Mouse (Mus musculus) MEL (cell line): ENCODE results near the gene Pgd. TPM values are rescaled to one million over a fixed set of nuclear protein-coding genes. Genes with fewer than 3 reads are reported as not detected.

Experiments used
- DNase-seq: peaks from one replicate; pipeline ENCODE4 v3.0.0; 2011; ENCODE audit warnings: low read depth, low spot score
- H3K27ac ChIP-seq: 2 replicates; pipeline ENCODE4 v1.5.1; 2012; ENCODE audit warnings: low read depth, mild to moderate bottlenecking, control low read depth, low read length, moderate library complexity; ENCODE audit not compliant: control insufficient read depth
- H3K27me3 ChIP-seq, 2 experiments: fragments of 150-350 bp in 1 of 2; sonication (generic) in 1 of 2; 2 replicates each; pipeline ENCODE4 v1.6.1; 2012; ENCODE audit warnings: low read length in 2 of 2, mild to moderate bottlenecking in 2 of 2, improper control_type of control experiment in 1 of 2, moderate library complexity in 1 of 2; ENCODE audit not compliant: insufficient read depth in 2 of 2, control insufficient read depth in 1 of 2
- H3K36me3 ChIP-seq, 2 experiments: 2 replicates each; pipeline ENCODE4 v1.6.1; 2012 to 2014; ENCODE audit warnings: low read length in 2 of 2, improper control_type of control experiment in 1 of 2, inconsistent platforms in 1 of 2, mild to moderate bottlenecking in 1 of 2; ENCODE audit not compliant: insufficient read depth in 2 of 2, control insufficient read depth in 1 of 2
- H3K4me1 ChIP-seq, 2 experiments: fragments of 150-350 bp in 1 of 2; sonication (generic) in 1 of 2; 2 replicates each; pipeline ENCODE4 v1.6.1; 2012; ENCODE audit warnings: low read length in 2 of 2, improper control_type of control experiment in 1 of 2, mild to moderate bottlenecking in 1 of 2; ENCODE audit not compliant: insufficient read depth in 2 of 2, control insufficient read depth in 1 of 2
- H3K4me3 ChIP-seq, 2 experiments: fragments of 150-350 bp in 1 of 2; sonication (generic) in 1 of 2; 2 replicates each; pipeline ENCODE4 v1.5.1; 2012; ENCODE audit warnings: low read depth in 2 of 2, low read length in 2 of 2, mild to moderate bottlenecking in 2 of 2, moderate library complexity in 2 of 2, control low read depth in 1 of 2, improper control_type of control experiment in 1 of 2; ENCODE audit not compliant: control insufficient read depth in 1 of 2, insufficient read depth in 1 of 2
- H3K79me2 ChIP-seq: 2 replicates; pipeline ENCODE4 v1.6.1; 2012; ENCODE audit warnings: mild to moderate bottlenecking, low read length, moderate library complexity; ENCODE audit not compliant: control insufficient read depth, poor library complexity, insufficient read depth
- H3K9ac ChIP-seq: 2 replicates; pipeline ENCODE4 v1.6.1; 2012; ENCODE audit warnings: low read depth, mild to moderate bottlenecking, control low read depth, low read length, moderate library complexity; ENCODE audit not compliant: control insufficient read depth, poor library complexity, severe bottlenecking
- H3K9me3 ChIP-seq: fragments of 150-350 bp; sonication (generic); replicated peaks from 2 replicates; pipeline ENCODE4 v1.6.1; 2012; ENCODE audit warnings: mild to moderate bottlenecking, low read length, improper control_type of control experiment, moderate library complexity; ENCODE audit not compliant: insufficient read depth
- CHD2 ChIP-seq: IDR thresholded peaks from 2 replicates; pipeline ENCODE4 v1.6.1; 2011; ENCODE audit warnings: low read length, improper control_type of control experiment
- CTCF ChIP-seq, 3 experiments: IDR thresholded peaks in 2 of 3; conservative IDR thresholded peaks in 1 of 3; 2 replicates each; pipeline ENCODE4 v1.5.1; 2011 to 2012; ENCODE audit warnings: low read length in 3 of 3, low read depth in 2 of 3, mild to moderate bottlenecking in 2 of 3, improper control_type of control experiment in 1 of 3, inconsistent platforms in 1 of 3, mixed read lengths in 1 of 3, moderate library complexity in 1 of 3; ENCODE audit not compliant: control insufficient read depth in 1 of 3, insufficient read depth in 1 of 3, poor library complexity in 1 of 3, severe bottlenecking in 1 of 3
- E2F4 ChIP-seq: IDR thresholded peaks from 2 replicates; pipeline ENCODE4 v1.6.1; 2011; ENCODE audit warnings: low read depth, low read length, improper control_type of control experiment, borderline replicate concordance
- EP300 ChIP-seq, 2 experiments: IDR thresholded peaks; 2 replicates each; pipeline ENCODE4 v1.6.1; 2011; ENCODE audit warnings: improper control_type of control experiment in 2 of 2, low read length in 2 of 2, low read depth in 1 of 2, mild to moderate bottlenecking in 1 of 2
- ETS1 ChIP-seq: IDR thresholded peaks from 2 replicates; pipeline ENCODE4 v1.6.1; 2012; ENCODE audit warnings: low read depth, mild to moderate bottlenecking, inconsistent platforms, low read length, improper control_type of control experiment, moderate library complexity
- GABPA ChIP-seq: IDR thresholded peaks from 2 replicates; pipeline ENCODE4 v1.6.1; 2012; ENCODE audit warnings: low read depth, mild to moderate bottlenecking, inconsistent platforms, low read length, improper control_type of control experiment, moderate library complexity
- GATA1 ChIP-seq: IDR thresholded peaks from 2 replicates; pipeline ENCODE4 v1.6.1; 2011; ENCODE audit warnings: low read depth, low read length, improper control_type of control experiment
- HCFC1 ChIP-seq: IDR thresholded peaks from 2 replicates; pipeline ENCODE4 v1.6.1; 2012; ENCODE audit warnings: low read depth, mild to moderate bottlenecking, inconsistent platforms, low read length, improper control_type of control experiment, moderate library complexity
- JUND ChIP-seq: IDR thresholded peaks from 2 replicates; pipeline ENCODE4 v1.6.1; 2011; ENCODE audit warnings: low read depth, mild to moderate bottlenecking, improper control_type of control experiment, low read length
- KAT2A ChIP-seq: conservative IDR thresholded peaks from 2 replicates; pipeline ENCODE4 v1.6.1; 2012; ENCODE audit warnings: low read depth, low read length, improper control_type of control experiment, inconsistent platforms
- MAX ChIP-seq: IDR thresholded peaks from 2 replicates; pipeline ENCODE4 v1.6.1; 2011; ENCODE audit warnings: low read length, improper control_type of control experiment
- MAZ ChIP-seq: IDR thresholded peaks from 2 replicates; pipeline ENCODE4 v1.6.1; 2012; ENCODE audit warnings: low read depth, mild to moderate bottlenecking, inconsistent platforms, low read length, improper control_type of control experiment
- MEF2A ChIP-seq: IDR thresholded peaks from 2 replicates; pipeline ENCODE4 v1.6.1; 2014; ENCODE audit warnings: low read depth, mild to moderate bottlenecking, inconsistent platforms, low read length, improper control_type of control experiment; ENCODE audit not compliant: poor library complexity, insufficient replicate concordance, severe bottlenecking; ENCODE audit errors: extremely low read depth
- MXI1 ChIP-seq: IDR thresholded peaks from 2 replicates; pipeline ENCODE4 v1.6.1; 2011; ENCODE audit warnings: mild to moderate bottlenecking, low read depth, low read length, improper control_type of control experiment
- MYC ChIP-seq: IDR thresholded peaks from 2 replicates; pipeline ENCODE4 v1.6.1; 2011; ENCODE audit warnings: low read depth, mild to moderate bottlenecking, low read length, improper control_type of control experiment, moderate library complexity
- NELFE ChIP-seq: IDR thresholded peaks from 2 replicates; pipeline ENCODE4 v1.6.1; 2011; ENCODE audit warnings: low read depth, low read length, improper control_type of control experiment
- NRF1 ChIP-seq: IDR thresholded peaks from 2 replicates; pipeline ENCODE4 v1.6.1; 2014; ENCODE audit warnings: low read depth, mild to moderate bottlenecking, inconsistent platforms, low read length, improper control_type of control experiment, moderate library complexity; ENCODE audit not compliant: poor library complexity, insufficient read depth, severe bottlenecking
- RCOR1 ChIP-seq: IDR thresholded peaks from 2 replicates; pipeline ENCODE4 v1.6.1; 2012; ENCODE audit warnings: low read depth, mild to moderate bottlenecking, inconsistent platforms, low read length, improper control_type of control experiment
- SMC3 ChIP-seq: IDR thresholded peaks from 2 replicates; pipeline ENCODE4 v1.6.1; 2011; ENCODE audit warnings: low read depth, low read length, improper control_type of control experiment
- TBP ChIP-seq: IDR thresholded peaks from 2 replicates; pipeline ENCODE4 v1.8.0; 2011; ENCODE audit warnings: low read depth, low read length, improper control_type of control experiment
- TCF12 ChIP-seq: IDR thresholded peaks from 2 replicates; pipeline ENCODE4 v1.6.1; 2014; ENCODE audit warnings: low read depth, mild to moderate bottlenecking, inconsistent platforms, low read length, improper control_type of control experiment, moderate library complexity
- ZKSCAN1 ChIP-seq: IDR thresholded peaks from 2 replicates; pipeline ENCODE4 v1.6.1; 2012; ENCODE audit warnings: low read depth, mild to moderate bottlenecking, inconsistent platforms, low read length, improper control_type of control experiment, moderate library complexity
- ZNF384 ChIP-seq: IDR thresholded peaks from 2 replicates; pipeline ENCODE4 v1.6.1; 2012; ENCODE audit warnings: low read depth, mild to moderate bottlenecking, inconsistent platforms, low read length, improper control_type of control experiment
- polyA plus RNA-seq, 2 experiments: library from polyadenylated mRNA; stranded (reverse) in 1 of 2; unstranded in 1 of 2; fragments of >175 nt in 1 of 2; fragments of >200 nt in 1 of 2; gene quantifications; 2 replicates each; pipeline versions ENCODE4 v1.2.1 to v1.2.4; 2012; ENCODE audit warnings: low replicate concordance in 2 of 2, low read depth in 1 of 2; ENCODE audit not compliant: insufficient read length in 2 of 2, insufficient read depth in 1 of 2, missing spikeins in 1 of 2
- total RNA-seq: library from RNA; depleted of rRNA; stranded (reverse); fragments of 300-350 nt; gene quantifications from 2 replicates; pipeline ENCODE4 v1.2.3, GENCODE M21; 2012

The Pgd gene
- total and polyA plus RNA-seq, 3 experiments, result 116 to 219 TPM; not detected in 1

DNA sequence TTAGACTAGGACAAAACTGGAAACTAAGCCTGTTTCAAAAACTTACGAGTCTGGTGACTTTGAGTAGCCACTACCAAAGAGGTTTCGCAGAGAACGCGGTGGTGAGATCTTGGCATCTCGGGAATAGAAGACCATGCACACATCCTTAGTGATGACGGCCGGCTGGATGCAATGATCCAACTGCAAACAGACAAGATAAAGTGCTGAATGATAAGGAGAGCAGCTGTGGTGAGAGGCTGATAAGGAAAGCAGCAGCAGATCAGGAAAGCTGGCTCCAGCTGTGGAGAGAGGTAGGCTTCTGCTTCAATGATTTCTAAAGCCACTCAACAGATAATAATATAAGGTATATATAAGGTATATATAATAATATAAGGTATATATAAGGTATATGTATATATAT, 24.5 kb upstream of the Pgd start:
- no peak for DNase-seq
- Histone ChIP-seq H3K4me1 (no peaks in the 10 kb centered on the region), H3K4me3 (no peak overlapping the region), H3K27ac (no peak overlapping the region), H3K36me3 (no peaks in the 10 kb centered on the region), H3K27me3 (no peaks in the 10 kb centered on the region), H3K9ac (no peak overlapping the region), H3K79me2 (no peaks in the 10 kb centered on the region), H3K9me3 (no peaks in the 10 kb centered on the region)
- no peak for TF ChIP-seq TCF12
- no peak for TF ChIP-seq HCFC1
- no peak for TF ChIP-seq E2F4
- no peak for TF ChIP-seq RCOR1
- no peak for TF ChIP-seq ZKSCAN1
- TF ChIP-seq ETS1, result peak; percentile 32; the same call in 1 of the 2 replicates
- TF ChIP-seq GATA1, result peak; percentile 71
- TF ChIP-seq EP300 (IDR thresholded peaks at IDR 0.05; ENCODE audit: low read depth in 1 of 2, low read length in 2 of 2), result peak in 1 of 2 experiments; percentile 22; a peak in 1 of 4 replicates
- TF ChIP-seq MEF2A, result no peak
- no peak for TF ChIP-seq NRF1
- no peak for TF ChIP-seq CHD2

DNA sequence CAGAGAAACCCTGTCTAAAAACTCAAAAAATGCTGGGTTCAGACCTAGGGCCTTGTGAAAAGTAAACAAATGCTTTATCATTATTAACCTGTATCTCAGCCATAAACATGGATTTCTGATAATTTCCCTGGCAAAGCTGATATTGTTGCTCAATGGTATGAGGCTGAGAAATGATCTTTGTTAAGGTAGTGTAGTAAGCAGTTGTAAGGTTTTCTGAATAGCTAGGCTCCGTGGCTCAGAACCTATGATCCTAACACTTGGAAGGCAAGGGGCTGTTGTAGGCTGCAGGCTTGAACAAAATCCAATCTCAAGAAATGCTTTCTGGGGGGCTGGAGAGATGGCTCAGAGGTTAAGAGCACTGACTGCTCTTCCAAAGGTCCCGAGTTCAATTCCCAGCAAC, 22.0 kb upstream of the Pgd start:
- Histone ChIP-seq H3K27ac (no peak overlapping the region), H3K27me3 (no peaks in the 10 kb centered on the region), H3K79me2 (no peaks in the 10 kb centered on the region), H3K9ac (no peak overlapping the region), H3K4me3 (no peak overlapping the region), H3K36me3 (no peaks in the 10 kb centered on the region), H3K4me1 (no peaks in the 10 kb centered on the region), H3K9me3 (no peaks in the 10 kb centered on the region)
- TF ChIP-seq MAZ (no peak), MYC (no peak), GABPA (no peak), NRF1 (no peak), GATA1 (no peak), KAT2A (no peak), TBP (no peak), ZNF384 (no peak), MAX (no peak), NELFE (no peak), ZKSCAN1 (no peak), TCF12 (no peak), JUND (no peak), MXI1 (no peak), EP300 (IDR thresholded peaks at IDR 0.05; ENCODE audit: low read depth in 1 of 2, low read length in 2 of 2) (no peak), CTCF (IDR thresholded peaks at IDR 0.05 in 2 of 3, conservative IDR thresholded peaks at IDR 0.05 in 1 of 3; ENCODE audit: control insufficient read depth in 1 of 3, insufficient read depth in 1 of 3, low read depth in 2 of 3, low read length in 3 of 3, poor library complexity in 1 of 3, severe bottlenecking in 1 of 3) (no peak), SMC3 (no peak)
- DNase-seq, result no peak
